Mouse (Mus musculus) midbrain, embryonic 13.5 days (tissue): ENCODE measurements around the gene Epha1. TPM values are rescaled to one million over a fixed set of nuclear protein-coding genes. Genes with fewer than 3 reads are reported as not detected.

ENCODE experiments used
- ATAC-seq: fragments of 200-750 bp; cut with Nextera tagmentation; 2 replicates; pipeline ENCODE4 v1.8.0; 2017; ENCODE audit warnings: mild to moderate bottlenecking, moderate TSS enrichment, moderate library complexity
- H3K27ac ChIP-seq: fragments of 300-500 bp; sonication (generic); 2 replicates; pipeline ENCODE4 v1.5.1; 2015; ENCODE audit warnings: inconsistent platforms, mild to moderate bottlenecking, moderate library complexity
- H3K27me3 ChIP-seq: fragments of 300-500 bp; sonication (generic); 2 replicates; pipeline ENCODE4 v1.6.1; 2015; ENCODE audit warnings: mild to moderate bottlenecking, inconsistent platforms
- H3K36me3 ChIP-seq: fragments of 300-500 bp; sonication (generic); 2 replicates; pipeline ENCODE4 v1.6.1; 2015; ENCODE audit warnings: mild to moderate bottlenecking, inconsistent platforms
- H3K4me1 ChIP-seq: fragments of 300-500 bp; sonication (generic); replicated peaks from 2 replicates; pipeline ENCODE4 v1.6.1; 2015; ENCODE audit warnings: inconsistent platforms
- H3K4me2 ChIP-seq: fragments of 300-500 bp; sonication (generic); replicated peaks from 2 replicates; pipeline ENCODE4 v1.6.1; 2015; ENCODE audit warnings: moderate library complexity, mild to moderate bottlenecking, inconsistent platforms
- H3K4me3 ChIP-seq: fragments of 300-500 bp; sonication (generic); replicated peaks from 2 replicates; pipeline ENCODE4 v1.5.1; 2015; ENCODE audit warnings: mild to moderate bottlenecking, inconsistent platforms
- H3K9ac ChIP-seq: fragments of 300-500 bp; sonication (generic); replicated peaks from 2 replicates; pipeline ENCODE4 v1.6.1; 2015; ENCODE audit warnings: mild to moderate bottlenecking, inconsistent platforms
- H3K9me3 ChIP-seq: fragments of 300-500 bp; sonication (generic); 2 replicates; pipeline ENCODE4 v1.6.1; 2016; ENCODE audit warnings: mild to moderate bottlenecking, inconsistent platforms
- WGBS: fragments of 180-500 bp; shearing (Covaris S2); methylation state at CpG from one replicate; pipeline ENCODE4 v1.1.7; 2015; 5-methylcytosine and 5-hydroxymethylcytosine counted together
- polyA plus RNA-seq: library from polyadenylated mRNA; unstranded; fragments of >200 nt; fragmentation: Nextera tagmentation; extraction: Ambion mirVana; gene quantifications from 2 replicates; pipeline ENCODE4 v1.2.1, GENCODE M21; 2015

Epha1 gene
- polyA plus RNA-seq, 1 experiment from 2014 or later, result 0.24 TPM

DNA sequence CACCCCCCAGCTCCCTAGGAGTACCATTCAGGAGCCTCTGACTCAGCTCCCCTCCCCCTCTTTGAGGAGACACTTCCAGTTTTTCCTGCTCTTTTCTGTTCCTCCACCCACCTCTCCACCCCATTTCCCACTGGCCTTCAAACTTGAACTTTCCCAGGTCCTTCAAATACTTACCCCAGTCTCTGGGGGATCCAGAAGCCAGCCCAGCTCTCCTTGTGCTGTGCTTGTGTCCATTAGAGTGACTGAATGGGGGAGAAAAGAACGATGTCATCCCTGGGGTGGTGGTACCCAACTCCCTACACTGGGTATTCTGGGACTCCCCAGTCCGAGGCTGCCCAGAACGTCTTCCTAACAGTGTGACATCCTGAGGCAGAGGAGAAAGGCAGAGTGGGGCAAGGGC, 1.1 kb downstream of the Epha1 start:
- Histone ChIP-seq H3K27ac (no peak overlapping the region), H3K9me3 (no peaks in the 10 kb centered on the region), H3K4me1 (peaks cover 15% of the 10 kb centered on the region), H3K36me3 (no peaks in the 10 kb centered on the region), H3K4me2 (no peak overlapping the region), H3K9ac (no peak overlapping the region), H3K27me3 (peaks cover 38% of the 10 kb centered on the region), H3K4me3 (no peak overlapping the region)
- ATAC-seq, result peak; percentile 24; the same call in 1 of the 2 replicates
- WGBS, result 13% methylated on average over 3 of the region's 3 CpGs

GRCm38 (mm10) chr6:42370630-42371363, 2.3 kb downstream of the Epha1 start:
- peaks cover 15% of the 10 kb centered on the region for H3K4me1 ChIP-seq
- no peak overlapping the region for H3K4me3 ChIP-seq
- no peaks in the 10 kb centered on the region for H3K36me3 ChIP-seq
- H3K27me3 ChIP-seq, result peaks cover 35% of the 10 kb centered on the region
- 48% methylated on average over 4 of the region's 4 CpGs for WGBS
- ATAC-seq, result no peak
- no peaks in the 10 kb centered on the region for H3K9me3 ChIP-seq
- no peak overlapping the region for H3K9ac ChIP-seq
- no peak overlapping the region for H3K4me2 ChIP-seq
- no peak overlapping the region for H3K27ac ChIP-seq

DNA sequence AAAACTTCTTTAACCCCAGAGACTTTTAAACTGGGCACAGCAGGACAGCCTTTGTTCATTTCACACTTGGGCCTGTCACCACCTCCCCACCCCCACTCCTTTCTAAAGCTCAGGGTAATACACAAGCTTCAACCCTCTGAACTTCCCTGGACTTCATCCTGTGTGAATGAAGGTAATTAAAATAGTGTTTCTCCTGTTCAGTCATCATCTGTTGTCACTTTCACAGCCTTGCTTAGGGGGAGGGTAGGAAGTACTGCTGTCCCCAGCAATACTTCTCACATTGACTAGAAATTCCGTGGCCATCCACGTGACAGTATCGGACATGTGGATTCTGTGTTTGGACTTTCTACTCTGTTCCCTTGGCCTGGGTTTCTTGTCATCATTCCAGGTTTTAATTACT, 3.2 kb downstream of the Epha1 start:
- Histone ChIP-seq H3K4me2 (no peak overlapping the region), H3K4me1 (peaks cover 15% of the 10 kb centered on the region), H3K27me3 (peaks cover 35% of the 10 kb centered on the region), H3K9me3 (no peaks in the 10 kb centered on the region), H3K36me3 (no peaks in the 10 kb centered on the region), H3K4me3 (no peak overlapping the region), H3K9ac (no peak overlapping the region), H3K27ac (no peak overlapping the region)
- ATAC-seq, result no peak
- 10% methylated on average over 3 of the region's 3 CpGs for WGBS

DNA sequence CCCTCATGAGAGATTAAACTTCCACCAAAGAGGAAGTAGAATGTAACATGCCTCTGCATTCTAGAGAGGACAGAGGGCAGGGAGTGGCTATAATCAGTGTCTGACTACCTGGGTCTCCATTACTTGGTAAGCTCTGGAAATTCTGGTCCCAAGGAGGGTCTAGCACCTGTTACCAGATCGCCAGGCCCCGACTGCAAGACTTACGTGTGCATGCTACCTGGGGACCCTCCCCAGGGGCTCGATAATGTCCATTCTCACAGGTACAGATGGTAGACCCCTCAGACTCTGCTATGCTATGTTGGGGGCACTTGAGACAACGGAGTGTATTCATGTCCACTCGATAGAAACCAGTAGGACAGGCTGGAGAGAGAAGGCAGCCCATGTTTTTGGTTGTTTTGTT, 7.9 kb downstream of the Epha1 start:
- no peak overlapping the region for H3K9ac ChIP-seq
- no peaks in the 10 kb centered on the region for H3K27me3 ChIP-seq
- 0 out of 2 replicates have a peak, but pooled peaks cover 11% of the 10 kb centered on the region for H3K36me3 ChIP-seq
- 93% methylated on average over 6 of the region's 6 CpGs for WGBS
- H3K4me2 ChIP-seq, result no peak overlapping the region
- H3K9me3 ChIP-seq, result no peaks in the 10 kb centered on the region
- no peak overlapping the region for H3K4me3 ChIP-seq
- no peaks in the 10 kb centered on the region for H3K4me1 ChIP-seq
- H3K27ac ChIP-seq, result no peak overlapping the region
- no peak for ATAC-seq

- Histone ChIP-seq H3K4me2 (no peak overlapping the region), H3K4me1 (no peaks in the 10 kb centered on the region), H3K27ac (no peak overlapping the region), H3K9me3 (no peaks in the 10 kb centered on the region), H3K27me3 (no peaks in the 10 kb centered on the region), H3K4me3 (no peak overlapping the region), H3K36me3 (peaks cover 17% of the 10 kb centered on the region), H3K9ac (no peak overlapping the region)
- 92% methylated on average over 15 of the region's 15 CpGs for WGBS
- ATAC-seq, result no peak
Observed at GRCm38 (mm10) chr6:42364607-42365006, 8.5 kb downstream of the Epha1 start.

DNA sequence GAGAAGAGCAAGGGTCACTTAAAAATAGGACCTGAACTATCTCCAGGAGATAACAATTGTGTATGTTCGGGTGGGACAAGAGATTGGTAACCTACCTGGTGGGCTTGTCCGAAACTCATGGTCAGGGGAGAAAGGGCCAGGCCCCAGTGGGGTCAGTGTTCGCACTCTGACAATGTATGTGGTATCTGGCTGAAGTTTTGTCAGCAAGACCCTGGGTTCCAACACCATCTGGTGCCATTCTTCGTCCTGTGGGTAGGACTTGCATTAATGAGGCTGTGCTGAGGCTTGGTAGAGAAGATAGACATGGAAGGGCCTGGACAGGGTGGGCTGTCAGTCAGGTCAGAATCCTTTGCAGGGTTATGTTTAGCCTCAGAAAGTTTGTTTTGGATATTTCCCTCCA, 9.0 kb downstream of the Epha1 start:
- ATAC-seq, result no peak
- Histone ChIP-seq H3K36me3 (peaks cover 23% of the 10 kb centered on the region), H3K9me3 (no peaks in the 10 kb centered on the region), H3K4me1 (no peaks in the 10 kb centered on the region), H3K27ac (no peak overlapping the region), H3K27me3 (no peaks in the 10 kb centered on the region), H3K4me2 (no peak overlapping the region), H3K4me3 (no peak overlapping the region), H3K9ac (no peak overlapping the region)
- 92% methylated on average over 4 of the region's 4 CpGs for WGBS

DNA sequence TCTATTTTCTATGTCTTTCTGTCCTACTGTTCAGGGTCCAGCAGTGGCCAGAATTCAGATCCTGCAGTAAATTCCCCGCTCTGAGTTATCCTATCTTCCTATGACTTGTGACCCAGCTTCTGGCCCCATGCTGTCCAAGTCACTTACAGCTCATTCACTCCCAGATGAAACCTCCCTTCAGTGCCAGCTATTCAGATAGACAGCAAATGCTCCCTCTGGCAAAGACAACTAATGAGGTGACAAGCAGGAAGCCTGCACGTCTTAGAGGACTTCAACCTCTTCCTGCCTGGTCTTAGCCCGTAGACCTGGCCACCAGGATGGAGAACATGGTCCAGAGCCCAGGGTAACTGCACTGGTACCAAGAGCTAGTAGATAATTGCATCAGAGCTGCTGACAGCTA, 10.1 kb downstream of the Epha1 start:
- Histone ChIP-seq H3K4me3 (no peak overlapping the region), H3K27ac (no peak overlapping the region), H3K9ac (no peak overlapping the region), H3K4me2 (no peak overlapping the region), H3K27me3 (no peaks in the 10 kb centered on the region), H3K4me1 (no peaks in the 10 kb centered on the region), H3K9me3 (no peaks in the 10 kb centered on the region), H3K36me3 (peaks cover 32% of the 10 kb centered on the region)
- no peak for ATAC-seq
- WGBS, result 63% methylated on average over 3 of the region's 3 CpGs

DNA sequence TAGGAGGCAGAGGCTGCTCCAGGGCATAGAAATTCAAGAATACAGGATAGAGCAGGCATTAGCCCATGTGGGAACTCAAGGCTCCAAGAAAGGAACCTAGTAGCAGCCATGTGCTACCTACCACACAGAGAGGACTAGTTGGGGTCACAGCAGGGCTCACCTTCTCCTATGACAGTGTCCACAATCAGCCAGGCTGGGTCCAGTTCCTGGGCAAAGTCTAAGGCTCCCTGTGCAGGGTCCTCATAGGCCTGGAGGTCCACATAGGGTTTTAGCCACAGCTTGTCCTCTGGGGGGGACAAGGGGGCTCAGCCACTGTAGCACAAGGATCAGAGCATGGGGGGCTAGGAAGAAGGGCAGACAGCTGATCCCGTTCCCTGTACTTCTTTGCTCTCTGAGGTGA, 10.6 kb downstream of the Epha1 start:
- WGBS, result 45% methylated on average over 1 of the region's 1 CpGs

GRCm38 (mm10) chr6:42362074-42362473, 11.0 kb downstream of the Epha1 start:
- Histone ChIP-seq H3K4me1 (no peaks in the 10 kb centered on the region), H3K27me3 (no peaks in the 10 kb centered on the region), H3K9ac (no peak overlapping the region), H3K27ac (no peak overlapping the region), H3K4me2 (no peak overlapping the region), H3K36me3 (peaks cover 41% of the 10 kb centered on the region), H3K4me3 (no peak overlapping the region), H3K9me3 (no peaks in the 10 kb centered on the region)
- no peak for ATAC-seq
- WGBS, result 63% methylated on average over 1 of the region's 1 CpGs

More for the DNA sequence above, 10.6 kb downstream of the Epha1 start:
- H3K4me3 ChIP-seq, result no peak overlapping the region
- H3K9ac ChIP-seq, result no peak overlapping the region
- no peak overlapping the region for H3K4me2 ChIP-seq
- no peaks in the 10 kb centered on the region for H3K4me1 ChIP-seq
- H3K27ac ChIP-seq, result no peak overlapping the region
- H3K9me3 ChIP-seq, result no peaks in the 10 kb centered on the region
- H3K27me3 ChIP-seq, result no peaks in the 10 kb centered on the region
- H3K36me3 ChIP-seq, result peaks cover 37% of the 10 kb centered on the region
- no peak for ATAC-seq

- Histone ChIP-seq H3K27ac (no peak overlapping the region), H3K4me1 (no peaks in the 10 kb centered on the region), H3K4me2 (no peak overlapping the region), H3K9me3 (no peaks in the 10 kb centered on the region), H3K4me3 (no peak overlapping the region), H3K27me3 (no peaks in the 10 kb centered on the region), H3K36me3 (peaks cover 50% of the 10 kb centered on the region), H3K9ac (no peak overlapping the region)
- ATAC-seq, result no peak
- 94% methylated on average over 13 of the region's 13 CpGs for WGBS
Observed at GRCm38 (mm10) chr6:42361041-42361895, 11.8 kb downstream of the Epha1 start.

DNA sequence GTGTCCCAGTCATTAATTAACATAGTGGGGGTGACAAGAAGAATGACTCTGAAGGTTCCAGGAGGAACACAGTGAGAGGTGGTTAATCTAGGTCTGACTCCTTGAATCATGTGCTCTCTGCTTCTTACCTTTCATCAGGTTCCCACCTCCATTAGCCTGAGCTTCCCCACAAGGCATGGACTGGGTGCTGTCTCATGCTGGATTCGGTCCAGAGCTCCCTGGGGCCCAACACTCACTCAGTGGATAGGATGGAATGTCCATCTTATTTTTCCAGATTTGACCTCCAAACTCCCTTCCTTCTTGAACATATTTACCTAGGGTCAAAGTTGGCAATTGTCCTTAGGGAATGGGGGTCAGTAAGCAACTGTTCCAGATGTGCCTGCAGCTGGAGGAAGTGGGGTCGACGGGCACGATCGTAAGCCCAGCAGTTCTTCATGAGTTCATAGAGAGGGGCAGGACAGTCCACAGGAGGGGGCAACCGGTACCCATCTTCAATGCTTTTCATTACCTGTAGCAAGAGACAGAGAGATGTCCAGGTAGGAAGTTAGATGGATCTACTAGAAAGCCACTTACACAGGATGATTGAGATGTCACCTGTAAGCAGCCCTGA, 12.7 kb downstream of the Epha1 start:
- H3K9me3 ChIP-seq, result no peaks in the 10 kb centered on the region
- H3K27me3 ChIP-seq, result no peaks in the 10 kb centered on the region
- no peak overlapping the region for H3K9ac ChIP-seq
- H3K4me3 ChIP-seq, result no peak overlapping the region
- no peak for ATAC-seq
- H3K4me1 ChIP-seq, result no peaks in the 10 kb centered on the region
- H3K27ac ChIP-seq, result no peak overlapping the region
- 97% methylated on average over 6 of the region's 6 CpGs for WGBS
- peaks cover 58% of the 10 kb centered on the region for H3K36me3 ChIP-seq
- no peak overlapping the region for H3K4me2 ChIP-seq
